Mouse (Mus musculus): ENCODE measurements around the gene Ttc7.

The Ttc7 gene

GRCm38 (mm10) chr17:87337683-87338082 is 55.0 kb downstream of the Ttc7 start:
- DNase-seq (ENCODE audit: low read depth): no peak

GRCm38 (mm10) chr17:87339122-87339521 is 56.4 kb downstream of the Ttc7 start:
- DNase-seq (ENCODE audit: low read depth): no peak

GRCm38 (mm10) chr17:87343060-87343703 is 60.5 kb downstream of the Ttc7 start:
- no peak for DNase-seq (ENCODE audit: low read depth)

- no peak for DNase-seq (ENCODE audit: low read depth)
Observed at GRCm38 (mm10) chr17:87344441-87345251, 62.0 kb downstream of the Ttc7 start.

- no peak for DNase-seq (ENCODE audit: low read depth)
Observed at GRCm38 (mm10) chr17:87345252-87345593, 62.5 kb downstream of the Ttc7 start.

GRCm38 (mm10) chr17:87348353-87348752 is 65.7 kb downstream of the Ttc7 start:
- no peak for DNase-seq (ENCODE audit: low read depth)

GRCm38 (mm10) chr17:87349069-87349468 is 66.4 kb downstream of the Ttc7 start:
- DNase-seq (ENCODE audit: low read depth): no peak

- no peak for DNase-seq (ENCODE audit: low read depth)
Observed at GRCm38 (mm10) chr17:87349575-87349974, 66.9 kb downstream of the Ttc7 start.

GRCm38 (mm10) chr17:87350471-87351240 is 68.0 kb downstream of the Ttc7 start:
- DNase-seq (ENCODE audit: low read depth): no peak

- DNase-seq (ENCODE audit: low read depth): no peak
Observed at GRCm38 (mm10) chr17:87351241-87352105, 68.8 kb downstream of the Ttc7 start.

- DNase-seq (ENCODE audit: low read depth): no peak
Observed at GRCm38 (mm10) chr17:87352106-87352897, 69.6 kb downstream of the Ttc7 start.

GRCm38 (mm10) chr17:87352898-87353225 is 70.2 kb downstream of the Ttc7 start:
- DNase-seq (ENCODE audit: low read depth): no peak

- no peak for DNase-seq (ENCODE audit: low read depth)
Observed at GRCm38 (mm10) chr17:87353745-87354320, 71.1 kb downstream of the Ttc7 start.

GRCm38 (mm10) chr17:87355456-87355855 is 72.8 kb downstream of the Ttc7 start:
- DNase-seq (ENCODE audit: low read depth): no peak

GRCm38 (mm10) chr17:87356261-87356660 is 73.6 kb downstream of the Ttc7 start:
- no peak for DNase-seq (ENCODE audit: low read depth)

GRCm38 (mm10) chr17:87357506-87357905 is 74.8 kb downstream of the Ttc7 start:
- DNase-seq (ENCODE audit: low read depth): no peak

GRCm38 (mm10) chr17:87361132-87361531 is 78.4 kb downstream of the Ttc7 start:
- no peak for DNase-seq (ENCODE audit: low read depth)

GRCm38 (mm10) chr17:87364108-87364507 is 81.4 kb downstream of the Ttc7 start:
- no peak for DNase-seq (ENCODE audit: low read depth)

GRCm38 (mm10) chr17:87365268-87365667 is 82.6 kb downstream of the Ttc7 start:
- no peak for DNase-seq (ENCODE audit: low read depth)

- no peak for DNase-seq (ENCODE audit: low read depth)
Observed at GRCm38 (mm10) chr17:87366520-87366919, 83.8 kb downstream of the Ttc7 start.

- no peak for DNase-seq (ENCODE audit: low read depth)
Observed at GRCm38 (mm10) chr17:87367228-87367627, 84.5 kb downstream of the Ttc7 start.

Data from c-Kit-positive CD71-negative TER-119-negative erythroid progenitor cells, embryonic 14.5 days (primary cell).